Mouse (Mus musculus): ENCODE measurements around the gene Tpx2. TPM values are rescaled to one million over a fixed set of nuclear protein-coding genes. Genes with fewer than 3 reads are reported as not detected.
A peak's percentile ranks its signal among the peaks of the same experiment; 100 is the strongest.

Tpx2 gene
- polyA plus RNA-seq (2015; fragmentation: Nextera tagmentation; extraction: Ambion mirVana), result 37.3 and 41.4 TPM in 2 replicates

DNA sequence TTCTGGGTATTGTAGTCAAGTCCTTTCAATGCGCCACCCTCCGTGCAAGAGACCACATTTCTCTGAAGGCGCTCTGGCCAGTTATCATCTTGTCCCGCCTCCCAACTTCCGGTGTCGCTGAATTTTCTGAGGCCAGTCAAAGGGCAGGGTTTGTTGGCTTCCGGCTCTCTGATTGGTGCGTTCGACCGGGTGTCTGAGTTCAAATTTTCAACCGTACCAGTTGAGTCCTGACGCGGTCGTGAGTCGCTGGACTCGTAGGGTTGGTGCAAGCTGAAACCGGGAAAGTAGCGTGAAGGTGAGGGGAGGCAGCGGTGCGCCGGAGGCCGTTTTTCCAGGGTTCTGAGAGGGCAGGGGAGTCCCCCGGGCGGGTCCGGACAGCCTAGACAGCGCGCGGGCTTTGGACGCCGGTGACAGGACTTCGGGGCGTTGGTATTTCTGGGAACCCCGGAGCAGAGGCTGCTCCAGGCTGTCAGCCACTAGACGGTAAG lies at the start of gene Tpx2:
Gene Tpx2 (plus strand): TSS at position 150 of the 488 bp plus-strand sequence.
- DNase-seq (ENCODE audit: low spot score), result peak; percentile 99
- WGBS, result under 1% methylated on average over 34 of the region's 34 CpGs
- H3K9ac ChIP-seq (ENCODE audit: low read depth, low read length), result peak within 1 kb of the TSS; percentile 73
- H3K36me3 ChIP-seq (ENCODE audit: insufficient read depth, low read length), result peaks cover under 1% of the 10 kb centered on the region; the same call in 1 of the 2 replicates
- H3K9me3 ChIP-seq (replicated peaks; ENCODE audit: low read length), result no peaks in the 10 kb centered on the region
- H3K4me1 ChIP-seq (replicated peaks; ENCODE audit: insufficient read depth, low read length), result 0 out of 2 replicates have a peak, but pooled peaks cover 2% of the 10 kb centered on the region
- no peaks in the 10 kb centered on the region for H3K27me3 ChIP-seq (ENCODE audit: insufficient read depth, low read length)
- peak within 1 kb of the TSS; percentile 63; the same call in 1 of the 2 replicates for H3K27ac ChIP-seq
- H3K4me2 ChIP-seq (ENCODE audit: low read length), result peak within 1 kb of the TSS; percentile 68
- peak within 1 kb of the TSS; percentile 65 for H3K4me3 ChIP-seq (replicated peaks; ENCODE audit: low read depth, low read length)
- peak; percentile 95 for ATAC-seq (replicated peaks; ENCODE audit: low FRiP score, low read depth)
- TF ChIP-seq CTCF (IDR thresholded peaks at IDR 0.05; ENCODE audit: low read depth), result peak; percentile 42

DNA sequence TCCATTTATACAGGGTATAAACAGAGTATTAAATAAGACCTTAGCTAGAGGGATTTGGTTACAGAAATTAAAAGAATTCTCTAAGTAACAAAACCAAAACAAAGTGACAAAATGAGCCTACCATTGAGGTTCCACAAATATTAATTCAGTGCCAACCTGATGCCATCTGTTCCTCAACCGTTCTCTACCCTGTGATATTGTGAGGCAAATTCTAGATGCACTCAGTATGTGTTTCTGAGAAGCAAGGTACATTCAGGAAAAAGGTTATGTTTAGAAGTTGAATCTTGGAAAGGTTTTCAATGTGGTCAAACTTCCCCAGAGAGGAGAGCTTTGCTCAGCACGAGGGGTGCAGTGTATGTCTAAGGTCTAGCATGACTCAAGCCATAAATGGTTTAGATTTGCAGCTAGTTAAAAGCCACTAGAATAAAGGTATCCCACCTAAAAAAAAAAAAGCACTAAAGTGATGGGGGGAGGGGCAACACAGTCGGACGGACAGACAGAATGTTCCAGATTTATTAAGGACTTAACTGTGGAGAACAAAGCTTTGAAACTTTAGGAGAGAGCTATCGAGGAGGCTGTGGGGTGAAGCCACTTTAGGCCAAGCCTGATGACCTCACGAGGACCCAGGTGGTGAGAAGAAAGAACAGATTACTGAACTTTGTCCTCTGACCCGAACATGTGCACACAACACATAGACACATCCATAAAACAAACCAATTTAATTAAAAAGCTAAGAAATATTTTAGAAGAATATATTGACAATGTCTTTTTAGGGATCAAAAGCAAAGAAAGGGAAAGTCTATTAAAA lies 47.6 kb upstream of the Tpx2 start:
- no peak overlapping the region for H3K4me2 ChIP-seq (ENCODE audit: low read length)
- H3K9ac ChIP-seq (ENCODE audit: low read depth, low read length), result no peak overlapping the region
- WGBS, result 42% methylated on average over 7 of the region's 7 CpGs
- no peaks in the 10 kb centered on the region for H3K9me3 ChIP-seq (replicated peaks; ENCODE audit: low read length)
- no peak overlapping the region for H3K4me3 ChIP-seq (replicated peaks; ENCODE audit: low read depth, low read length)
- peaks cover 23% of the 10 kb centered on the region for H3K4me1 ChIP-seq (replicated peaks; ENCODE audit: insufficient read depth, low read length)
- H3K27ac ChIP-seq, result no peak overlapping the region
- ATAC-seq (replicated peaks; ENCODE audit: low FRiP score, low read depth) (no peak), DNase-seq (ENCODE audit: low spot score) (no peak)
- H3K27me3 ChIP-seq (ENCODE audit: insufficient read depth, low read length), result no peaks in the 10 kb centered on the region
- H3K36me3 ChIP-seq (ENCODE audit: insufficient read depth, low read length), result 0 out of 2 replicates have a peak, but pooled peaks cover 3% of the 10 kb centered on the region
- no peak for TF ChIP-seq CTCF (IDR thresholded peaks at IDR 0.05; ENCODE audit: low read depth)

DNA sequence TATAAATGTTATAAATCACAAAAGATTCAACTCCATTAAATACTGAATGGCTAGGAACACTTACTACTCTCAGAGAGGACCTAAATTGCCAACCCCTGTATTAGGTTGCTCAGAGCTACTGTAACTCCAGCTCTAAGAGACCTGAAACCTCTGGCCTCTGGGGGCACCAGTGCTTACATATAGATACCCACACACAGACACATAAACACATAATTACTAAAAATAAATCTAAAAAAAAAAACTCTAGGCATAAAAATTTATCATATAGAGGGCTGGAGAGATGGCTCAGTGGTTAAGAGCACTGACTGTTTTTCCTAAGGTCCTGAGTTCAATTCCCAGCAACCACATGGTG lies 47.0 kb upstream of the Tpx2 start:
- Histone ChIP-seq H3K4me1 (replicated peaks; ENCODE audit: insufficient read depth, low read length) (peaks cover 23% of the 10 kb centered on the region), H3K36me3 (ENCODE audit: insufficient read depth, low read length) (0 out of 2 replicates have a peak, but pooled peaks cover 3% of the 10 kb centered on the region), H3K4me2 (ENCODE audit: low read length) (no peak overlapping the region), H3K4me3 (replicated peaks; ENCODE audit: low read depth, low read length) (no peak overlapping the region), H3K9me3 (replicated peaks; ENCODE audit: low read length) (no peaks in the 10 kb centered on the region), H3K9ac (ENCODE audit: low read depth, low read length) (no peak overlapping the region), H3K27ac (no peak overlapping the region), H3K27me3 (ENCODE audit: insufficient read depth, low read length) (no peaks in the 10 kb centered on the region)
- TF ChIP-seq CTCF (IDR thresholded peaks at IDR 0.05; ENCODE audit: low read depth), result no peak
- no peak for DNase-seq (ENCODE audit: low spot score)
- ATAC-seq (replicated peaks; ENCODE audit: low FRiP score, low read depth), result no peak

- H3K36me3 ChIP-seq (ENCODE audit: insufficient read depth, low read length), result 0 out of 2 replicates have a peak, but pooled peaks cover 3% of the 10 kb centered on the region
- H3K4me1 ChIP-seq (replicated peaks; ENCODE audit: insufficient read depth, low read length), result peaks cover 25% of the 10 kb centered on the region
- ATAC-seq (replicated peaks; ENCODE audit: low FRiP score, low read depth), result no peak
- WGBS, result 88% methylated on average over 10 of the region's 10 CpGs
- H3K27ac ChIP-seq, result 0 out of 2 replicates have a peak overlapping the region, but pooled peaks have one; percentile 25
- no peaks in the 10 kb centered on the region for H3K27me3 ChIP-seq (ENCODE audit: insufficient read depth, low read length)
- no peak for DNase-seq (ENCODE audit: low spot score)
- no peak for TF ChIP-seq CTCF (IDR thresholded peaks at IDR 0.05; ENCODE audit: low read depth)
- no peak overlapping the region for H3K4me2 ChIP-seq (ENCODE audit: low read length)
- no peak overlapping the region for H3K4me3 ChIP-seq (replicated peaks; ENCODE audit: low read depth, low read length)
- no peak overlapping the region for H3K9ac ChIP-seq (ENCODE audit: low read depth, low read length)
- H3K9me3 ChIP-seq (replicated peaks; ENCODE audit: low read length), result no peaks in the 10 kb centered on the region
These were observed 45.5 kb upstream of the Tpx2 start for GRCm38 (mm10) chr2:152802303-152802702.

GRCm38 (mm10) chr2:152803081-152803480 lies 44.7 kb upstream of the Tpx2 start:
- Histone ChIP-seq H3K4me3 (replicated peaks; ENCODE audit: low read depth, low read length) (no peak overlapping the region), H3K9ac (ENCODE audit: low read depth, low read length) (no peak overlapping the region), H3K27me3 (ENCODE audit: insufficient read depth, low read length) (no peaks in the 10 kb centered on the region), H3K27ac (no peak overlapping the region), H3K4me1 (replicated peaks; ENCODE audit: insufficient read depth, low read length) (peaks cover 25% of the 10 kb centered on the region), H3K9me3 (replicated peaks; ENCODE audit: low read length) (no peaks in the 10 kb centered on the region), H3K4me2 (ENCODE audit: low read length) (no peak overlapping the region), H3K36me3 (ENCODE audit: insufficient read depth, low read length) (0 out of 2 replicates have a peak, but pooled peaks cover 3% of the 10 kb centered on the region)
- DNase-seq (ENCODE audit: low spot score), result no peak
- ATAC-seq (replicated peaks; ENCODE audit: low FRiP score, low read depth), result no peak
- 87% methylated on average over 5 of the region's 5 CpGs for WGBS
- no peak for TF ChIP-seq CTCF (IDR thresholded peaks at IDR 0.05; ENCODE audit: low read depth)

- ATAC-seq (replicated peaks; ENCODE audit: low FRiP score, low read depth), result peak; percentile 83
- WGBS, result 11% methylated on average over 6 of the region's 6 CpGs
These were observed 43.2 kb upstream of the Tpx2 start for GRCm38 (mm10) chr2:152804408-152805110.

More at GRCm38 (mm10) chr2:152804408-152805110, 43.2 kb upstream of the Tpx2 start:
- H3K9ac ChIP-seq (ENCODE audit: low read depth, low read length), result no peak overlapping the region
- no peak overlapping the region for H3K4me3 ChIP-seq (replicated peaks; ENCODE audit: low read depth, low read length)
- peak; percentile 60 for DNase-seq (ENCODE audit: low spot score)
- no peak overlapping the region for H3K4me2 ChIP-seq (ENCODE audit: low read length)
- 0 out of 2 replicates have a peak, but pooled peaks cover 3% of the 10 kb centered on the region for H3K36me3 ChIP-seq (ENCODE audit: insufficient read depth, low read length)
- peak overlapping the region; percentile 70 for H3K27ac ChIP-seq
- H3K9me3 ChIP-seq (replicated peaks; ENCODE audit: low read length), result no peaks in the 10 kb centered on the region
- H3K4me1 ChIP-seq (replicated peaks; ENCODE audit: insufficient read depth, low read length), result peaks cover 25% of the 10 kb centered on the region
- no peak for TF ChIP-seq CTCF (IDR thresholded peaks at IDR 0.05; ENCODE audit: low read depth)
- H3K27me3 ChIP-seq (ENCODE audit: insufficient read depth, low read length), result no peaks in the 10 kb centered on the region
